Mouse (Mus musculus): Measurements from ENCODE around the gene Padi1.

Gene Padi1

DNA sequence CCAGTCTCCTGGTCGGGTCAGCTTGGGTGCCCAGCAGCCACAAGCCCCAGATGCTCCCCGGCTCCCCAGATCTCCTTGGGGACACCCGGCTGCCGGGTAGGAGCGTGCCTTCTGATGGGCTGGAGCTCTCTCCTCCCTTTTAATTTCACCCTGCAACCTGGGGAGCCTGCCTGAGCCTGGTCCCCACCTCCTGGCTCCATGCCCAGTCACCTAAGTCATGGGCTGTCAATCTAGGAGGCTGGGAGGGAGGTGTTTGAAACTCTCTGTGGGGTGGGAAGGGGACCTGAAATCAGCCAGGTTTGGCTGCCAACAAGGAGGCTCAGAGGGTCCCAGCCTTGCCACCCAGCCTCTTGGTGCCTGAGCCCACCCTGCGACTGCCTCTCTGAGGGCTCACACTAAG is at the start of gene Padi1:
Padi1 (minus strand) TSS at position 113 of the 400 bp plus-strand sequence.
- no peak for DNase-seq (ENCODE audit: low spot score)

DNA sequence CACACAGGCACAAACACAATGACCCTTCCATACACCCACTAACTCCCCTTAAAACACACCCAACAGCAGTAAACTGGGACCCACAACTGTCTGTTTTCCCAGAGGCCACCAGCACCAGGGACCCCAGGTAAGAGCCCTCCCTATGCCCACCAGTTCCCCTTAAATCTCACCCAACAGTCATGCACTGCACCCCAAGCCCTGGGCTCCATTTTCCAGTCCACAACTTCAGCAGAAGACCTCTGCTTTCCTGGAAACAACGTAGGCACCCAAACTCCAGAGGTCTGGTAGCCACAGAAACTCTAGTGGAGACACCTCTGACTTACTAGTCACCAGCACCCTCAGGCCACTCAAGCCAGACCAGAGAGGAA is 46.6 kb upstream of the Padi1 start:
- no peak for DNase-seq (ENCODE audit: low spot score)

DNA sequence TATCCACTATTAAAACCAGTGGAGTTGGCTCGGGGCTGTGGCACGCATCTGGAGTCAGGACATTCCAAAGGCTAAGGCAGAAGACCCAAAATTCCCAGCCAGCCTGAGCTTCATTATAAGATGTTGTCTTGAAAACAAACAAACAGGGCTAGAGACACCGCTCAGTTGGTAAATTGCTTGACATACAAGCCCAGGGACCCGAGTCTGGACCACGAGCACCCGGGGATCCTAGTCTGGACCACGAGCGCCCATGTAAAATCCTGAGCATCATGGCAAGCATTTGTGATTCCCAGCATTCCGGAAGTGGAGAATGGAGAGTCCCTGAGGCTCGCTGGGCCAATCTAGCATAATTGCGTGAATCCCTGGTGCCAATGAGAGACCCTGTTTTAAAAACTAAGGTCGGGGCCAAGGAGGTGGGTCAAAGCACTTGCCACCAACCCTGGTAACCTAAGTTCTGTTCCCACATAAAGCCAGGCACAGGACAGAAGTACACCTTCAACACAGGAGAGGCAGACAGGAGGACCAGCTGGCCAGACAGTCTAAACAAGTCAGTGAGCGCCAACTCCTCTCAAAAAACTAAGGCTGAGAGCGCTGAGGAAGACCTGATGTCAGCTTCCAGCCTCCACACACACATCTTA is 46.1 kb upstream of the Padi1 start:
- no peak for DNase-seq (ENCODE audit: low spot score)

DNA sequence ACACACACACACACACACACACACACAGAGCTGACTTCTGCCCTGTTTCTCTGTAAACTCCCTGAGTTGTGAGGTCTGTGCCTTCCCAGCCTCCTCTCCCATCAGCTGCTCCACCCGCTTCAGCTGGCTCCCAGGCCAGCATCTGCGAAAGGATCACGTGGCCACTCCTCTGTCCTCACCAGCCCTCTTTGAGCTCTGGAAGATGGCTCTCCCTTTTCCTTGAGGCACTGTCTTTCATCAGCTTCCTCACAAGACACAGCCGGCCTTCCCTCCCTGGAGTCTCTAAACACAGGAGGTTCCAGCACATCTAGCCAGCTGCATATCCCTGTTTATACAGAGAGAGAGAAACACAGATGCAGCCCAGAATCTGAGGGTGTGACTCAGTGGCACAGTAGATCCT is 38.3 kb upstream of the Padi1 start:
- no peak for DNase-seq (ENCODE audit: low spot score)

DNA sequence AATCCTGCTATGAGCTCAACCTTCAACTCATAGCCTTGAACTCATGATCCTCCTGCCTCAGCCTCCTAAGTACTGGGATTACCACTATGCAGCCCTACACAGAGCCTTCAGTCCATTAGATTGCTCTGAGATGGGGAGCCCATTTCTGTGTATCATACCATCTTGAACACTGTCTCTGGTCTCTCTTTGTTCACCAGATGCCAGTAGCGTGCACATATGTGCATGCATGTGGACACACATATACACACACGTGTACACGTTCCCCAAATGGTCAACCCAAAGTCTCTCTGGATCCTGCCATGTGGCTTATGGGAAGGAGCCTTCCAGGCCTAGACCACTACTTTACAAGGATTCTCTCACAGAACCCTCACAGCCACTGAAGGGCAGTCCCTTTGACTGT is 37.4 kb upstream of the Padi1 start:
- DNase-seq (ENCODE audit: low spot score) = no peak

DNA sequence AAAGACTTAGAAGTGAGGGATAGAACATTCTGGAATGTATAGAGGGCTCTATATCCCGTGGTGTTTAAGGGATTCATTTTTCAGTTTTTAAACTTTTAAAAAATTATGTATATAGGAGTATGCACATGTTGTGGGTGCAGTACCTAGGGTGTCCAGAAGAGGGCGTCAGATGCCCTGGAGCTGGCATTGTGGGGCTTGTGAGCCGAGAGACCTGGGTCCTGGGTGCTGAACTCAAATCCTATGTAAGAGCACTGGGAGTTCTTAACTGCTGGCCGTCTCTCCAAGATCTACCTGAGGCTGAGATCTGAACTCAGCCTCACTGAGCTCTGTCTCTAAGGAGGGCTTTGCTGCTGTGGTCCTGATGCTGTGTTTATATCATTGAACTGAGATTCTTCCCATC is 36.8 kb upstream of the Padi1 start:
- DNase-seq (ENCODE audit: low spot score) = no peak

DNA sequence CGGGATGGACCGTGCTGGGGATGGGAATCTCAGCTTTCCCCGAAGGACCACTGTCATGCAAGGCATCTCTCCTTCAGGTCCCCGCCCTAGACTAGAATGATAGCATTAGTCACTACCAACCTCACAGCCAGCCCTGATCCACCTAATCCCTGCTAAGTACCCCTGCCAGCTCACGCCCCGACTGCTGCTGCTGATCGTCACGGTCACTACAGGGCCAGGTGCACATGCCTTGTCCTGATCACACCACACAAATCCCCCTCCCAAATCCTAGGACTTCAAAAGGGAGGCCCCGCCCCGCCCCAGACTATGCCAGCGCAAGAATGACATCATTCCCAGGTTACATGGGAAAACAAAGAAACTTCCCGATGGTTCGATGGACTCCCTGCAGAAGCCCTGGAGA is 36.2 kb upstream of the Padi1 start:
- DNase-seq (ENCODE audit: low spot score) = no peak

DNA sequence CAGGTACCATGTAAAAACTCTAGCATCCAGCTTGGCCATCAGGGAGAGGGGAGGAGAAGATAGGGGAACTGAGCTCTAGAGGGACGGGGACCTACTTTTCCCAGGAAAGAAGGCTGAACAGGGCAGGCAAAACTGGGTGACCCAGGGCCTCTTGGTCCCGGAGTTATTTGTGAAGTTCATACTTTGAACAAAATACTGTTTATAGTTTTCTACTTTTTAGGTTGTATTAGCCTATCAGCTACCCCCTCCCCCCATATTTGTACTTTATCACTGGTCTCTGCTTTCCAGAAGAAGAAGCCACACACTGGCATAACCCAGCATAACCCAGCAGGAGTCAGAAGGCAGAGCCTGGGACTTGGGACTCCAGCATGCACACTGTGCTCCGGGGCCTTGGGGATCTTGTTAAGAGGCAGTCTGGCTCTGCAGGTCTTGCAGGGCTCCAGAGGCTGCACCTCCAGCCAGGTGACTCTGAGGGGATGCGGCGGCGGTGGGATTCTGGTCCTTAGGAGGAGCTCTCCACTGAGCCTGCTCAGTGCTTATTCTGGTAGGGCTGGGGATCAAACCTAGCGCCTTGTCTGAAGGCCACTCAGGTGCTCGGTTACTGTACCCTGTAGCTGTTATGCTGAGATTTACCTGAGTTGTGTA is 35.6 kb upstream of the Padi1 start:
- DNase-seq (ENCODE audit: low spot score) = no peak

DNA sequence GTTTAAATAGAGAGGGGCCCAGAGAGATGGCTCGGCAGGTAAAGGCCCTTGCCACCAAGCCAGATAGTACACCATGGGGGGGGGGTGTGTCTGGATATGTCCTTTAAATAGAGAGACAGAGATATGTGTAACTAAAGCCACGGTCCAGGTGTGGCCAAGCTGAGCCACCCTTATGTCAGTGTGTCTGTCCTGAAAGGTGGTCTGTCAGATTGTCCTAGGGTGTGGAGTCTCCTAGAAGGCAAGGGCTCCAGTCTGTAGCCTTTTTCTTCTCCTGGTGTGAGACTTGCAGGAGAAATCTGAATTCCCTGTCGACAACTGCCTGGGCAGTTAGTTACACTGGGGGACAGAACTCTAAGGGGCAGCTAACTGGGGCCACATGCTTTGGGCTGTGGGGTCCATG is 34.6 kb upstream of the Padi1 start:
- no peak for DNase-seq (ENCODE audit: low spot score)

DNA sequence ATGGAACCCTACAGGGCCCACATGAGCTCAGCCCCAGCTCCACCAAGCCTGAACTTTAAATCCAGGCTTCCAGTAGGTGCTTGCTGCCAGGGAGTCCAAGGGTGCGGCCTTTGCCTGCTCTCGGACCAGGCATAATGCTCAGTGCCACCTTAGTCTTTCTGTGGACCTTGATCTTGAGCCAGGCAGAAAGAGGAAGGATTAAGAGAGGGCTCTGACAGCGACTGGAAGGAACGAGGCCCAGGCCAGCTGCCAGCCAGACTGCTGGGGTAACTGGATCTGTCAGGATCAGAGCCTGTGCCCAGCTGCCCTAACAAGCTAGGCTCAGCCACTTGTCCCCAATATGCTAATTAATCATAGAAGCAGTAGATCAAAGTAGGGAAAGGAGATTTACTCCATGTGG is 34.2 kb upstream of the Padi1 start:
- no peak for DNase-seq (ENCODE audit: low spot score)

DNA sequence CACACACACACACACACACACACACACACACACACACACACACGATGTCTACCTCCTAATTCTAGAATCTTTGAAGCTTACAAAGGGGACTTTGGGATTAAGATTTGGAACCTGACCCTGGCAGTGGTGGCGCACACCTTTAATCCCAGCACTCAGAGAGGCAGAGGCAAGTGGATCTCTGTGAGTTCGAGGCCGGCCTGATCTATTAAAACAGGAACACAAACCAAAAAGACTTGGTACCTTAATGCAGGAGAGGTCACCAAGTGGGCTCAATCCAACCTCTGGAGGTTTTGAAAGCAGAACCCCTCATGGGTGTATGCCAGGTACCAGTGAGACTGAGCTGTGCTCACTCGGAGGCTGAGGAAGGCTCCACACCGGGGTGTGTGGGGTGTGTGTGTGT is 33.5 kb upstream of the Padi1 start:
- DNase-seq (ENCODE audit: low spot score) = no peak

DNA sequence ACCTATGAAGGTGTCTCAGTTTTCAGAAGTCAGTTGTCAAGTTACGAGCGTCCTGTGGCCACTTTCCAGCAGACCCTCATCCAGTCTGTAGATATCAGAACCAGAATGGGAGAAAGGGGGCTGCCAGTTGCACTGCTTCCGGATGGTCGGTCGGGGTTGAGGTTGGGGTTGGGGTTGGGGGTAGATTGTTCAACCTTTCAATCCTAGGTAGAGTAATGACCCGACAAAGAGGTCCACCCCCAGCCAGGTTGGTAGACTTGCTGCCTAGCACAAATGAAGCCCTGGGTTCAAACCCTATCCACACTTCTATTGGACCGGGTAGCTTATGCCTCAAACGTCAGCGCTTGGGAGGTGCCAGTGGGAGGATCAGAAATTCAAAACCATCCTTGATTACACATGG is 33.1 kb upstream of the Padi1 start:
- DNase-seq (ENCODE audit: low spot score) = no peak

DNA sequence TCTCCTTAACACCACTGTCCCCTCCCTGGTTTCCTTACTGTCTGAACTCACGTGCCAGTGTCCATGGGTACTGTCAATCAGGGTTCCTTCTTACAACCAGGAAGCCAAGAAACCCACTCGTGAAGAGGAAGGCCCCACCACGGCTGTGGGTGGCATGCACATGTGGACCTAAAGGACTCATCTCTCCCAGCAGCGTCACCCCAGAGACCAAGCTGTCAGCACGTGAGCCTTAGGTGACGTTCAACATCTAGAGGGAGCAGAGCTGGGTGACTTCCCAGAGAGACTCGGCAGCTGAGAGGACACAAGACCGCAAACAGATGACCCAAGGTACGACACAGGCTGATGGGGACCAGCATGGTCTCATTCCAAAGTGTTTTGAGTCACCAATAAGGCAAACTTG is 31.9 kb upstream of the Padi1 start:
- DNase-seq (ENCODE audit: low spot score) = no peak

DNA sequence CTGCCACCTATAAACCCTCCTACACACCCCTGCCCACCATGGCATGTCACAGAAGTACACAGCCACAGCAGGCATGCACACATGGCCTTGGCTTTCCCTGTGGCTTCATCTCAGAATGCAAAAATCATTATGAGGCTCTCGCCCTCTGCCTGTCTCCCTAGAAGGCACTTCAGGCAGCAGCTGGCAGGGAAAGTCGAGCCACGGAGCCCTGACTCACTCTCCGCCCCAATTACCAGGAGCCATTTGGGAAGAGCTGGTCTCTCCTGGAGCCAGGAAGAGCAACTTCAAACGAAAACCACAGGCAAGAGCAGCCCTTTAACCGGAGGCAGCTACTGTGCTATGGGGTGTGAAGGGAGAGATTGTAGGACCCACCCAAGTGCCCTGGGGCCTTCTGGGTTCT is 31.1 kb upstream of the Padi1 start:
- DNase-seq (ENCODE audit: low spot score) = no peak

DNA sequence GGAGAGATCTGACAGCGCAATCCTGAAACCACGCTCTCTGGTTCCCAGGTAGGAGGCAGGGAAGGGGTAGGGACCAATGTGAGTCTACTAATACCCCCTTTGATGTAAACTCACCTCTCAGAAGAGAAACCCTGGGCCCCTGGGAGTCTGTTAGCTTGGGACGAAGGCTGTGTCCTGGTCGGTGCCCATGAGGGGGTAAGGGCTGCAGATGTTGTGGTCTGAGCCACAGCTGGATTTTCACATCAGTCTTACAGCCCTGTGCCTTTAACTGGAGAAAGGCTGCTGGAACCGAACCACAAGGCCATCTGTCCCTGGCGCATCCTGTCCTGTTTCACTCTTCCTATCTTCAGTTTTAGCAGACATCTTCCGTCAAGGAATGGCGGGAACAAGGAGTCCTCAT is 30.6 kb upstream of the Padi1 start:
- no peak for DNase-seq (ENCODE audit: low spot score)

DNA sequence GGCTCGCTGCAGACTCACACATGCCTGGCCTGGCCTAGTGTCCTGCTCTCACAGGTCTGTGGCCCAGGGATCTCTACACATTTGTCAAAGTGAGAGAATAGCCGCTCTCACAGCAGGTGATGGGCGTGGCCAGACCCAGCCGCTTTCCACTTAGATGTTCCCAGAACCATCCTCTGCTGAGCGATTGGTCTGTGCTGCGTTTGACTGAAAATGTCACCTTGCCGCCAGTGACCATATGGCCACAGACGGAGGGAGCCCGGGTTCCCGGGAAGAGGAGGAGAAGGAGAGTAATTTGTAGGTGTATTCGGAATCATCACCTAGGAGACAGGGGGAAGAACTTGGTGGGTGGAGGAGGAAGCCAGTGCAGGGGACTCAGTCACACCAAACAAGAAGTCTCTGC is 27.4 kb upstream of the Padi1 start:
- DNase-seq (ENCODE audit: low spot score) = no peak

DNA sequence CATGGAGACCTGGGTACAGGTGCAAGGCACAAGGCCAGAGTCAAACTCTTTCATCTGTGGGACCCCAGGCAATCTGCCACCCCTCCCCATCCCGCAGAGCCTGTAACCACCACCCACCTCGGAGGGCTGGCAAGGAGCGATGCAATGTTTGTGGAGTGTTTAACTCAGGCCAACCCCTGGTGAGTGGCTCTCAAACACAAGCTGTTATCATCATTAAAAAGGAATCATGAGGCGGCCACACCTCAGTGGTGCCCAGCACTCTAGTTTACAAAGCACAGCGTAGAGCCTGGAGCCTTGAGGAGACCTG is 27.1 kb upstream of the Padi1 start:
- DNase-seq (ENCODE audit: low spot score) = no peak

DNA sequence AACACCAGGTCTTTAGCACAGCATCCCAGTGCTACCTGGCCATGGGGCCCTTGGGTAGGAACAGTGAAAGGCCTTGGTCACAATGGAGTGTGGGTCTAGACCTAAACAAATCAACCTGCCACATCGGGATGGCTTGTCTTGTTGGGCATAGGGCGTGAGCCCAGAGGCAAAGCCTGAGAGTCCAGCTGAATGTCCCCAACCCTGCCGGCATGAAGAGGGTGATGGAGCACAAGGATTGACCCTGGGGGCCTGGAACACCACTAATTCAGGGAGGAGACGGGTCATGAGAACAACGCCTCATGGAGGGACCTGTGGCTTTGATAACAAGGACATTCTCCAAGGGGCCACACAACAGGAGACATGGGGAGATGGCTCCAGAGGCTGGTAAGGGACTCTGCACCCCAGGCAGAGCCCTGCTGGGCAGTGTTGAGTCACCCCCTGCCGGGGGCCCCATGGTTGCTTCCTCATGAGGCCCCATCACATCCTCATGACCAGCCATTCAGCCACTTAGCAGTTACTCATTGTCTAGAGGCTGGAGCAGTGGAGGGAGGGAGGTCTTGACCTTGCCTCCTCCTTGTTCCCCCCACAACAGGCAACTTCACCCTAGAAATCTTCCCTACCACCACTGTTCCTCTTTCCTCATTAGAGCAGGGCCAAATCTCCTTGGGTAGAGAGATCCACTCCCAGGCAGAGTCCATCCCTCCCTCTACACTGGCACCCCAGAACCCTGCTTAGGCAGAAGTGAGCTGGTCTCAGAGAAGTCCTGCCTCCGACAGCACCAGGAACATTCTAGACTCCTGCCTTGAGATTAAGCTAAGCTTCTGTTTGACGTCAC is 26.5 kb upstream of the Padi1 start:
- DNase-seq (ENCODE audit: low spot score) = no peak

DNA sequence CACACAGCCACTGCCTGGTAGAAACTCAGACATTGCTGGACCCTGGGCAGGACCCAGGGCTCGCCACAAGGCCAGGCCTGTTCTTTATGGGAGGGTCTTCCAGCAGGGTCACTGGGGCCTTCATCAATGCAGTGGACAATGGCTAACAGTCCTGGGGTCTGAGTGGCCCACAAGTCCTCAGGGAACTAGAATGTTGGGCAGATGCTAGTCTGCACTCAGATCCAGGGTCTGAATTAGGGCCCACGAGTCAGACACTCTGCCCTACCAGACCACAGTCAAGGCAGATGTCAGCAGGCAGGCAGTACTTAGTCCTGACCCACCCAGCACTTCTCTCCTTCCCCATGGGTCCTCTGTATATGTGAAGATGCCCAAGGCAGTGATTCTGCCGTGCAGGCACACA is 25.8 kb upstream of the Padi1 start:
- DNase-seq (ENCODE audit: low spot score) = no peak

DNA sequence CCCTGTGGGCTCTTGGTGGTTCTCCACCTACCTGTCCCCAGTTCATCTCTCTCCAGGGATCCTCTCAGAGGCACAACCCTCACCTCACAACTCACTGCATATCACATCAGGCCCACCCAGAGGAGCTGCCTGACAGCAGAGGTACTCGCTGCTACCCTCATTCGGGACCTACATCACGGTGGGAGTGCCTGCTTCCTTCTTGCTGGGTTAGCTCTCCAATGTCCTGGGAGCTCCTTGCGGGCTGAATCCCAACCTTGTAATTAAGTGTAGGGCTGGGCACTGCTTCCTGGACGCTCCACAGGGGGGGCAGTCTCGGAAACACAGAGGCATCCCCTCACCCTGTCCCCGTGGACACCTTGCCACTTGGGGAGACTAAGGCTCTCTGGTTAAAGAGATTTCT is 25.3 kb upstream of the Padi1 start:
- no peak for DNase-seq (ENCODE audit: low spot score)

DNA sequence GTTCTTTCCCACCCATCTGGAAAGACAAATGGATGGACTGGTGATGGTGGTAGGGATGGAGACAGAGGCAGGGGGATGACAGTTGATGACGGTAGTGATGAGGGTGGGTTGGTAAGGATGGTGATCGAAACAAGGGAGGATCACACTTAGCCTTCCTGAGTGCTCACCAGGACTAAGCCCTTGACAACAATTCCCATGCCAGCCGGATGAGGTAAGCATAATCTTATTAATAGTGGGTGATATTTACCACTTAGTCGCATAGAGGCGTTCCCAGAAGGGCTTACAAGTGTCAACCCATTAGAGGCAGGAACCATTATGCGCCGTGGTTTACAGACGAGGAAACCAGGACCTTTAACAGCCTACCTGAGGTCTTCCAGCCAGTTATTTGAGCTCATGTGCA is 24.4 kb upstream of the Padi1 start:
- DNase-seq (ENCODE audit: low spot score) = no peak

DNA sequence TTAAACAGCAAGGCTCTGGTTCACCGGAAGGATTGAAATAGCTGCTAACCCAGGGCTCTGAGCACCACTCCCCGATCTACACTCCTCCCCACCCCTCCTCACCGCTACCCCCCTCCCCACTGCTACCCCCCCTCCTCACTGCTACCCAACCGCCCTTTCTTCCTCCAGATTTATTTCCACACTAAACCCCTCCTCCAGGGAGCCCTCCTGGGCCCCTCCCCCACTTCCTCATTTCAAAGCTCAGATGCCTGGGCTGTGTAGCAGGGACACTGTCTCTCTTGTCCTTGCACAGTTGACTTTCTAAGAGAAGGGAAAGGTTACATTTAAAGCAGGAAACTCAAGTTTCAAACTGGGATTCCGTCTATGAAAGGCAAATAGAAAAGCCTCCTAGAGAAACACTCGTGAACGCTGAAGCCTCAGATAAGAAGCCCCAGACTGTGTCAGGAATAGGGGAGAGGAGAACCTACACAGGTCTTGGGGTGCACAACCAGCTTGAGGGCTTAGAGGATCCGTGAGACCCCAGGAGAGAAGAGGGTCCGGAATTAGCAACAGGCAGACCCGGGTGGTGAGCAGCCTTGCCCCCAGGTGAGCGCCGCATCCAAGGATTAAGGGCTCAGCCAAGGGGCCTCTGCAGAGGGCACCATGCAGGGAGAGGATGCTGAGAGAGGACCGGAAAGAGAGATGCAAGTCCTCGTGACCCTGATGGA is 23.1 kb upstream of the Padi1 start:
- no peak for DNase-seq (ENCODE audit: low spot score)

DNA sequence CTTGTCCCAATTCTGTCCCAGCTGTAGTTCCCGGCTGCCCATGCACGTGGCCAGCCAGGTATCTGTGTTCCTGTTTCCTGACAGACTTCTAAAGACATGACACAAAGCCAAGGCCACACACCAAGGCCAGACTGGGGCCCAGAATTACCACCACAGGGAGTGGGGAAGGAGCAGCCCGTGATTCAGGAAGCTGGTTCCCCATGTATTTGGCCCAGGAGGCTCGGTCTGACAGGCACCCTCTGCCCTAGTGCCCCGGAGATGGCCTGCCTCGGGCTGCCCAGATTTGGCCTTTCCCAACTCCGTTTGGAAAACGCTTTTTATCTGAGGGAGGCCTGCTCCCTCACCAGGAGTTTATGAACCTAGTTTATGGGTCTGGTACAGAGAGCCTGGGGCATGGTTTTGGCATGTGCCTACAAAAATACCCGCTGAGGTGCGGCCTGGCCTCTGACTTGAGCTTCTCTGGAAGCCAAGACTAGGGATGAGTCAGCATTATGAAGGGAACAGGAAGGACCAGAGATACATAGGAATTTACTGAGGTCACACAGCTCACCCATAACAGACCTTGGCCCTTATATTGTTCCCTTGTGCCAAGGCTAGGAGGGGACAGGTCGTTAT is 16.6 kb upstream of the Padi1 start:
- no peak for DNase-seq (ENCODE audit: low spot score)

Measured in ovary, postnatal 10 days (tissue).